Mouse (Mus musculus) liver, adult (tissue): ENCODE results near the gene Traf4.

Experiments used
- GATA4 ChIP-seq: IDR thresholded peaks from 2 replicates; pipeline ENCODE4 v1.6.1; 2014; ENCODE audit warnings: mild to moderate bottlenecking, low read length; ENCODE audit not compliant: insufficient replicate concordance

Traf4 gene

DNA sequence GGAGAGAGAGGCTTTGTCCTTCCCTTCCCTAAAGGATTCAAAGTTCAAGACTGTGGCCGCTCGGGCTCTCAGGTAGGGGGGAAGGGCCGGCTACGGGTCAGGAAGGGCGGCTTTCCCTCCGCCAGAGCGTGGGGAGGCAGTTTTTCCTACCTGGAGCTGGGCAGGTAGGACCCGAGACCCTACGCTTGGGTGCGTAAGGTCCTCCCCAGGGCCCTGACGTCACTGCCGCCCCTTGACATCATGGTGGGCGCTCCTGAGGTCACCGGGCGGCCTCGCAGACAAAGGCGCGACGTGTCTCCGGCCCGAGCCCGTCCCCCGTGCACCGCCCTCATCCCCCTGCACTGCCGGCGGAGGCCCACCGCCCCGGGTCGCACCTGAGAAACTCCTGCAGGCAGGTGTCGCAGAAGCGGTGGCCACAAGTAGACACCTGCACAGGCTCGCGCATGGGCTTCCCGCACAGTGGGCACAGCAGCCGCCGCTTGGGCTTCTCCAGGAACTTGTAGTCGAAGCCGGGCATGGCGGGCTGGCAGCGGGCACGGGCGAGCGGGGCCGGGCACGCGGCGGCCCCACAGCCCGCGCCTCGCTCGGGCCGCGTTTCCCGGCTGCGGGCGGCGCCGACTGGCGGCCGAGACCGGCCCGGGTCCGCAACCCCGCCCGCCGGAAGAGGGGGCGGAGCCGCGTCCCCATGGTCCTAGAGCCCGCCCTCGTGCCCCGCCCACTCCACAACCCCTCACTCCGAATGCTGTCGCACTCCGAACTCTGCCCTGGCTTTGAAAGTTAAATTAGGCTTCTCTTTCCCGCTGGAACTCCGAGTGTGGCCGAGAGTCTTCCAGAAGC, at the start of gene Traf4:
Traf4 (minus strand) TSS at position 666 of the 837 bp plus-strand sequence.
- TF ChIP-seq GATA4, result no peak

DNA sequence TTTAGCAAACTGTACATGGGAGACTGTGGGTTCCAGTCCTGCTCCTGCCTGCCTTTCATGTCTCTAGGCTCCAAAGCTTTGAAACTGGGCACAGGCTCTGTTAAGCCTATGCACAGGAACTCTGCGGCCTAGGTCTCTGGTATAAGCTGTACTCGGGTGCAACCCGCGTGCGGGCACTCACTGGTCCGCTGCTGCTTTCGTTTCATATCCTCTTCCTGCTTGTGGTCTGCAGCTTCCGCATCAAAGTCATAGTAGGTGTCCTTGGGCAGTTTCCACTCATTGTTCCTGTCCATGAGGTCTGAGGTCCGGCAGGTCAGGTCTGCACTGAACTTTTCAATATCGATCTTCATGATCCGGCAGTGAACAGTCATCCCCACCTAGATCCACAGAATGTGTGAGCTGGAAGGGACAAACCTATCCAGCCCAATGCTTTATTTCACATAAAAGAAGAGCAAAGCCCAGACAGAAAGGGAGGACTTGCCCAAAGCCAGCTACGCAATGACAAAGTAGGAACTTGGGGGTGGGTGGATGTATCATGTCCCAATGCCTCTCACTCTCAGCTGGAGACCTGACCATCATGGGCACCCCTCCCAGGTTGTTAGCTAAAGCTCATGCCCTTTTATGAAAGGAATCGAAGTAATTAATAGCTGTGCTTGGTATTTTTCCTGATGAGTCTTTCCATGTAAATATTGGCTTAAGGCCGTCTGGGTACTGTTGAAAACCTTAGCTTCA, 47.9 kb upstream of the Traf4 start:
- TF ChIP-seq GATA4, result no peak

DNA sequence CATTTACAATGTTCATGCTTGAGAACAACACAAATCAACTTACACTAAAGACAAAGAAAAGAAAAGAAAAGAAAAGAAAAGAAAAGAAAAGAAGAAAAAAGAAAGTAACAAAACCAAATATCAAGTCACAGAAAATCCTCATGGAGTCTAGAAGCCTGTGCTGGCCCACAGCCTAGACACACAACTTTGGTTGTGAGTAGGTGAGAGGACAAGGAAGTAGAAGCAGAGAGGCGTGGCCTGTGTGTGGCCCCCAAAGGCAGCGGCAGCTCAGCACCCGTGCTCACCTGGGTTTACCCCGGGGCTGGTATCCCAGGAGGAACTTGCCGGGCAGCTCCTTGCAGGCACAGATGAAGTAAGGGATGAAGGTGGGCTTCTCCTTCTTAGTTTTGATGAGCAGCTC, 46.1 kb upstream of the Traf4 start:
- TF ChIP-seq GATA4, result no peak

DNA sequence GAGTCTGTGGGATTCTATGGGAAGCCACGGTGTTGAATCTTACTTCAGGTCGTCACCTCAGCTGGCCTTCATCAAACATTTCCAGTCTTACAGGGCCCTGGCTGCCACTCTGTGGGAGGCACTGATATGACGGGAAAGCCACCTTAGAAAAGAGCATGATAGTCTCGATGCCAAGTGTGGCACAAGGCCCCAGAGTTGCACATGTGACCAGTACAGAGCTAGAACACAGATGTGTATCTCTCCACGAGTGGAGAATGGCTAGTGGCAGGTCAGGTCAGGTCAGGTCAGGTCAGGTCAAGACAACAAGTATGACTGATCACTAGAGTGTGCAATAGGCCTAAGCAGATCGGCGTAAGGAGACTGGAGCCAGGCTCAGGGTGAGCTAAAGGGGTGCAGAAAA, 45.2 kb upstream of the Traf4 start:
- TF ChIP-seq GATA4, result no peak

DNA sequence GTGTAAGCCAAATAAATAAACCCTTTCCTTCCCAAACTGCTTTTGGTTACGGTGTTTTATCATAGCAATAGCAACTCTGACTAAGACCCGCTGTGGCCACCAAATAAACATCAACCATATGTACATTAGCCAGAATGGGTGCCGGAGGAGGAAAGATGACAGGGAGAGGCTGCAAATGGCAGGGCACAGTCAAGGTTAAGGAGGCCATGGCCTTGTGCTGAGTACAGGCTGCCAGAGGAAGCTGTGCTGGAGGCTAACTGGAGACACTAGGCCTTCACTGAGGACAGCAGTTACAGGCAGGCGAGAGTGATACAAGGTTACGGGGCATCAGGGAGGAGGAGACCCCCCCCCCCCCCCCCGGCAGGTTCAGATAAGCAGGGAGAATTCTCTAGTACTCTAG, 44.5 kb upstream of the Traf4 start:
- no peak for TF ChIP-seq GATA4

DNA sequence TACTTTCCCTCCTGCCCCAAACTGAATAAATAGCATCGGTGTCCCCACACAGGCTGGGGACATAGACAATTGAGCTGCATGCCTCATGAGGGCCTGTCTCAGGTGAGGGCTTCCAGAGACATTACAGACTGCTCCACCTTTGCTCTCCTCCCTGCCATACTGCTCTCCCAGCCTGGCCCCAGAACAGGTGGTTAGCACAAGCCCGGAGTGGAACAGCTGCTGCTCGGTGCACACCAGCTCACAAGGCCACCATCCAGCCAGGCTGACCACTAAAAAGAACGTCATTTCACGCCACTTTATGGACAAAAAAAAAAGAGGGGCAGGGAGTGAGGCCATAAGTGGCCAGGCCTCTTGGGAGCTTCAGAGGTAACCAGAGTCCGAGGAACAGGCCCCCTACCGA, 41.8 kb upstream of the Traf4 start:
- TF ChIP-seq GATA4, result no peak

DNA sequence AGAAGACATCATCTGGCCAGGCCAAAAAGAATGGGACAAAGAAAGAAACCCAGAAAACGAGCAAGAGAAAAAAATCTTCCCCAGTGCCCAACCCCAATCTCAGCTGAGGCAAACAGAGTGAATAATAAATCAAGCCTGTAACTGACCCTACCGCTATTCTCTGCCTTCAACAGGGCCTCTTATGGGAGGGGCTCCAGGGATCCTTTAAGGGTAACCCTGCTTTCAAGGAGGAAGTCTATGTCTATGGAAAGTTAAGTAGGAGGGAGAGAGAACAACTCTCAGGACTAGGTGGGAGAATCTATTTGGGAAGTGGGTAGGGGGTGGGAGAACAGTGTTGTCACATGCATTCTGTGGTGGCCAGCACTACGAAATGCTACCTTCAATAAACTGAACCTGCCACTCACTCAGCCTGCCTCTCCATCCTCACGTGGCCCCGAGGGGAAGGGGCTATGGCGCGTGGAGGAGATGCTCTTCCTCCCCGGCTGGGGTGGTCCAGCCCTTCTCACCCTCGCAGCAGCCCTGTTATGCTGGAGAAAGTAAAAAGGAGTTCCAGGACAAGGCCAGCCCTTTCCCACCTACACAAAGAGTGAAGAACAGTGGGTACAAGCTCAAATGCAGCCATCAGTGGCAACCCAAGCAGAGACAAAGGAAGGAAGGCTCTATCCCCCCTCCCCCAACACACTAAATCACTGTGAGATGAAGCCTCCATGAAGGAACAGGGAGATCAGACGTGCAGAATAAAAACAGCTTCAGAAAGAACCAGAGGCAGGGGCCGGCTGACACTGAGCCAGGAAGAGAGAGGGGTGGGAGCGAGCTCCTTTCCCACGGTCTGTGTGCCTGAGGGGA, 40.2 kb upstream of the Traf4 start:
- no peak for TF ChIP-seq GATA4

DNA sequence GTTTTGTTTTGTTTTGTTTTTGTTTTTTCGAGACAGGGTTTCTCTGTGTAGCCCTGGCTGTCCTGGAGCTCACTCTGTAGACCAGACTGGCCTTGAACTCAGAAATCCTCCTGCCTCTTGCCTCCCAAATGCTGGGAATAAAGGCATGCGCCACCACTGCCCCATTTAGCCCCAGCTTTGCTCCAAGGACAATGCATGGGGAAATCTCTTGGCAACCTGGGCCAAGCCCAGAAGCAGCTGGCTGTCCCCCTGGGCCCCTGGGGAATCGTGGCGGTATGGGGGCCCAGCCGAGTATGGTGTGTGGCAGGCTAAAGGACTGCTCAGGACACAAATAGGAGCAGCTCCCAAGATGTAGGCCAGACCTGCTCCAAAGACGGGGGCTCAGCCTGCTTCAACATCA, 38.9 kb upstream of the Traf4 start:
- no peak for TF ChIP-seq GATA4

DNA sequence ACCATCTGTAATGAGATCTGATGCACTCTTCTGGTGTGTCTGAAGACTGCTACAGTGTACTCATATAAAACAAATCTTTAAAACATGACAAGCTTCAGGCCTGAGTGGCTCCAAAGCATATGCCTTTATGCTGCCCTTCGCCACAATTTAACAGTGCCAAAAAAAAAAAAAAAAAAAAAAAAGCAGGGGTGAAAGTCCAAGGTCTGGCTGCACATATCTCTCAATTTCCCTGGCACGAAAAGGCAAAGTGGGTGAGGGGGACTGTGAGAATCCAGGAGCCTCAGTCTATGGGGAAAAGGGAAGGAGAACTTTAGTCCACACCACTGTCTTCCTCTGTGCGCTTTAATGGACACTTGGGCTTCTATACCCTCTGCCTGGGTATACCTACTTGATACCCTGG, 37.0 kb upstream of the Traf4 start:
- no peak for TF ChIP-seq GATA4

DNA sequence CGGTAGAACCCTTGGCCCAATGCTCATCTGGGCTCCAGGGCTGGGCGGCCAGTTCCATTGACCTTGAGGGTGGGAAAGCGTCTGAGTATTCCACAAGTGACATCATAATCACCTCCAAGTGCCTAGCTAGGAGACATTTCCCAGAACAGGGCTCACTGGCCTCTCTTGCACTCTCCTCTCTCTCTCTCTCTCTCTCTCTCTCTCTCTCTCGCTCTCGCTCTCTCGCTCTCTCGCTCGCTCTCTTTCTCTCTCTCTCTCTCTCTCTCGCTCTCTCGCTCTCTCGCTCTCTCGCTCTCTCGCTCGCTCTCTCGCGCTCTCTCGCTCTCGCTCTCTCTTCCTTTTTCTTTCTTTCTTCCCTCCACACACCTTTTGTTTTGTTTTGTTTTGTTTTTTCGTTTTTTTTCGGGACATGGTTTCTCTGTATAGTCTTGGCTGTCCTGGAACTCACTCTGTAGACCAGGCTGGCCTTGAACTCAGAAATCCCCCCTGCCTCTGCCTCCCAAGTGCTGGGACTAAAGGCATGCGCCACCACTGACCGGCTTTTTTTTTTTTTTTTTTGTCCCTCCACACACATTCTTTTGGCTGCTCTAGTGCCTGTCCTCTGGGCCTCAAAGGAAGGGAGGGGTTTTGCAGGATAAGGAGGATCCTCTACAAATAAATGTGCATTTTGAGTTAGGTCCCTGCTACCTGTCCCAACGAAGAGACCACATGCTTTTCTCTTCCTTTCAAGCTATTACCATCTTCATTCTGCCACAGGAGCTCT, 29.9 kb upstream of the Traf4 start:
- no peak for TF ChIP-seq GATA4

DNA sequence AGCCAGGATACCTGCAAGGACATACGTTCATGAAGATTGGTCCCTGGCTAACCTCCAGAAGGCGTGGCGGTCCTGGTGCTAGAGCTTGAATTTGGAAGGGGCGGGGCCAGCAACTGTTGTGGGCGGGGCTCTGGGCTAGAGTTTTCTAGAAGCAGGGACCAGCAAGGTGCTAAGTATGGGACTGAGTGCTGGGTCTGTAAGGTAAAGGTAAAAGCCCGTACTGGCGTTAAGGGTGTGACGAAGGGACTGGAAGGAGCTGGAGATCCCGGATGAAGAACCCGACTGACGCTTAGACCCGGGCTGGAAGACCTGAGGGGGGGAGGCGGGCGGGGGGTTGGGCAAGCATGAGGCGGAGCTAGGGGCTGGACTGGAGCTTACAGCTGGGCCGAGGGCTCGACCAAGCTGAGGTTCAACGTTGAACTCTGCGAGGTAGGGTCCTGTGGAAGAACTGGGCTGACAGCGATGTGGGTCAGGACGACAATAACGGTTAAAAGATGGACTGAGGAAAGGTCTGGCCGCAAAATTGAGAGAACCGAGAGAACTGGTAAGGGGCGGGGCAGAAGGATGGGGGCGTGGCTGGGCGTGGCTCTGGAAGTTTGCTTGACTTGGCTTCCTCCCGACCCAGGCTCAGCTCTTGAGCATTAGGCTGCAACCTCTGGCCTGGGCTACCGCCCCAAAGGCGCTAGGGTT, 29.2 kb upstream of the Traf4 start:
- no peak for TF ChIP-seq GATA4

DNA sequence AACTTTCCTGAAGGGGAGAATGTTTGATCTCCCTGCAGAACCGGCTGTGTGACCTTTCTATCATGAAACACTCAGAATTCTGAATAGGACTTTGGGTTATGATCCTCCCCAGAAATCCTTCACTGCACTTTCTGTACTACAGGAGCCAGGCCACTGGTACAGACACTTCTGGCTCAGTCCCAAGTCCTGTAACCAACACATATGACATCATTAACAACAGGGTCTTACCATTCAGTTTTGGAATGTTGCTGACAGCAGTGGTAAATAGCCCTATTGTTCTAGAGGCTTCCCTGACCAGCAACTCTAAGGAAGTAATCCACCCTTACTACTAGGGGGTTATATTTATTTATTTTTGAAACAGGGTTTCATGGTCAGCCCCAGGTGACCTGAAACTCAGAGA, 27.7 kb upstream of the Traf4 start, which contains the start of gene Proca1:
Proca1 (plus strand) TSS at position 280 of the 400 bp plus-strand sequence.
- TF ChIP-seq GATA4, result no peak

DNA sequence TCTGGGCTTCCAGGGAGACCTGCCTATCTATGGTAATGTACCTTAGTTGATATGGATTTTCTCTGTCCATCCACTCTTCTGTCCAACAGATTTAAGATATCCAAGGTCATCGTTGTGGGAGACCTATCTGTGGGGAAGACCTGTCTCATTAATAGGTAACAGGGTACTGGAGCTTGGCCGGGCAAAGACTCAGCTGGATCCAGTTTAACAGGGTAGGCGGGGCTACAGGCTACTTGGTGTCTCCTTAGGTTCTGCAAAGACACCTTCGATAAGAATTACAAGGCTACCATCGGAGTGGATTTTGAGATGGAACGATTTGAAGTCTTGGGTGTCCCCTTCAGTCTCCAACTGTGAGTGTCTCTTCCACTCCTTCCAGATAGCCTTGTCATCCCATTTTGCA, 24.7 kb upstream of the Traf4 start:
- TF ChIP-seq GATA4, result no peak

DNA sequence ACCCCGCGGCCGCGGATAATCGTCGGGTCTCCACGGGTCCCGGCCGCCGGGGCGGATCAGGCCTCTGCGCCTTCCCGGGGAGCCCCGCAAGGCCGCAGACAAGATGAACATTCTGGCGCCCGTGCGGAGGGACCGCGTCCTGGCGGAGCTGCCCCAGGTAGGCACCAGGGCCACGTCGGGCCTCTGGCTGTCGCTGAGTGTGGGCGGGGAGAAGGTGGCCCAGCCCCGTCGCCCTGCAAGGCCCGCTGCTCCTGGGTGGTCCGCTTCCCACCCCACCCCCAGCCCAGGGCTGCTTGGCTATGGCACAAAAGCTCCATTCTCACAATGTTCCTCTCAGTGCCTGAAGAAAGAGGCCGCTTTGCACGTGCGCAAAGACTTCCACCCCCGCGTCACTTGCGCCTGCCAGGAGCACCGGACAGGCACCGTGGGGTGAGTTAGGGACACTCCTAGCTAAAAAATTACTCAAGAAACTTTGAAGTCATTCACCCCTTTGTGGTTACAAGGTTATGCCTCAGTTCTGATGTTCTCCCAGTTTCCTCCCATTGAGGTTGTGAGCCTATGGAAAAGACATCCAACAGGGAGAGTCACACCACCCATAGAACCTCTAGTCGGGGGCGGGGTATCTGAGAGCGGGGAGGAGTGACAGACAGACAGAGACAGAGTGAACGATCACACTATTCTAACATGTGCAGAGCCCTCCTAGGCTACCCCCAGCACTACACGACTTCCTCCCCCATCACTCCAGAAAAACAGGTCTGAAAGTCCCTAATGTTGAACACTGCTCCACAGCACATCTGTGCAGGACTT, 24.0 kb upstream of the Traf4 start:
- TF ChIP-seq GATA4, result no peak
